Mouse (Mus musculus) lung, embryonic 14.5 days (tissue): ENCODE measurements at regions not wholly inside any gene's neighbourhood (a gene's known extent, or its start where the extent isn't known, plus 50 kb on each side); places are given as distances from the start of the nearest gene placed in this dataset.
A peak's percentile ranks its signal among the peaks of the same experiment; 100 is the strongest.

Experiments used
- ATAC-seq: fragments of 200-750 bp; cut with Nextera tagmentation; 2 replicates; pipeline ENCODE4 v1.8.0; 2017; ENCODE audit warnings: mild to moderate bottlenecking, moderate TSS enrichment, moderate library complexity; ENCODE audit not compliant: insufficient read depth
- DNase-seq: peaks from one replicate; pipeline ENCODE4 v3.0.0-alpha.2; 2015
- H3K27ac ChIP-seq: fragments of 300-500 bp; sonication (generic); 2 replicates; pipeline ENCODE4 v1.5.1; 2014; ENCODE audit warnings: low read depth, mild to moderate bottlenecking, moderate library complexity
- H3K27me3 ChIP-seq: fragments of 300-500 bp; sonication (generic); 2 replicates; pipeline ENCODE4 v1.6.1; 2014; ENCODE audit warnings: low read length, control low read depth; ENCODE audit not compliant: insufficient read depth
- H3K36me3 ChIP-seq: fragments of 300-500 bp; sonication (generic); 2 replicates; pipeline ENCODE4 v1.6.1; 2014; ENCODE audit warnings: control low read depth; ENCODE audit not compliant: insufficient read depth
- H3K4me1 ChIP-seq: fragments of 300-500 bp; sonication (generic); 2 replicates; pipeline ENCODE4 v1.6.1; 2014; ENCODE audit warnings: antibody characterized with exemption, control low read depth; ENCODE audit not compliant: insufficient read depth
- H3K4me2 ChIP-seq: fragments of 300-500 bp; sonication (generic); 2 replicates; pipeline ENCODE4 v1.6.1; 2014; ENCODE audit warnings: mild to moderate bottlenecking
- H3K4me3 ChIP-seq: fragments of 300-500 bp; sonication (generic); 2 replicates; pipeline ENCODE4 v1.5.1; 2014; ENCODE audit warnings: low read depth, low read length
- H3K9ac ChIP-seq: fragments of 300-500 bp; sonication (generic); 2 replicates; pipeline ENCODE4 v1.6.1; 2014
- H3K9me3 ChIP-seq: fragments of 300-500 bp; sonication (generic); 2 replicates; pipeline ENCODE4 v1.6.1; 2016; ENCODE audit warnings: low read depth, low read length, control low read depth
- CTCF ChIP-seq: IDR thresholded peaks from 2 replicates; pipeline ENCODE4 v1.5.1; 2016; ENCODE audit warnings: antibody characterized with exemption, low read depth
- WGBS: fragments of 180-500 bp; shearing (Covaris S2); extraction: QIAGEN DNeasy Blood & Tissue Kit; methylation state at CpG from one replicate; pipeline ENCODE4 v1.1.7; 2014; 5-methylcytosine and 5-hydroxymethylcytosine counted together

DNA sequence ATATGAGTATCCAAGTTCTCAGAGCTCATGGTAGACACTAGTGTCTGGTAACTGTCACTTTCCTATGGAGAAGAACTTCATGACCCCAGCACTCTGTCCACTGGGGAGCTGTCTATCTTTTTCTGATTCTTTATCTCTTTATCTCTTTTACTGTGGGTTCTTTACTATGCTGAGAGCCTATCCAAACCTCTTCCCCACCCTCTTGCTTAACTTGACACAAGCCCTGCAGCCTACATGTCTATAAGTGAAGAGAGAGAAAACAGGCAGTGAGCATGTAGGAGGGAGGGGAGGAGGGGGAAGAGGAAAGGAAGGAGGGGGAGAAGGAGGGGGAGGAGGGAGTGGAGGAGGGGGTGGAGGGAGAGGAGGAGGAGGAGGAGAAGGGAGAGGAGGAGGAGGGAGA is 122.6 kb upstream of the Lhx8 start:
- Histone ChIP-seq H3K9me3 (peaks cover 3% of the 10 kb centered on the region; the same call in 1 of the 2 replicates), H3K36me3 (no peaks in the 10 kb centered on the region), H3K27me3 (no peaks in the 10 kb centered on the region), H3K4me2 (no peak overlapping the region), H3K4me1 (no peaks in the 10 kb centered on the region; the same call in 1 of the 2 replicates), H3K4me3 (no peak overlapping the region), H3K9ac (no peak overlapping the region), H3K27ac (0 out of 2 replicates have a peak overlapping the region, but pooled peaks have one; percentile 46)
- ATAC-seq (peak; percentile 74), DNase-seq (peak; percentile 11)
- TF ChIP-seq CTCF, result no peak

DNA sequence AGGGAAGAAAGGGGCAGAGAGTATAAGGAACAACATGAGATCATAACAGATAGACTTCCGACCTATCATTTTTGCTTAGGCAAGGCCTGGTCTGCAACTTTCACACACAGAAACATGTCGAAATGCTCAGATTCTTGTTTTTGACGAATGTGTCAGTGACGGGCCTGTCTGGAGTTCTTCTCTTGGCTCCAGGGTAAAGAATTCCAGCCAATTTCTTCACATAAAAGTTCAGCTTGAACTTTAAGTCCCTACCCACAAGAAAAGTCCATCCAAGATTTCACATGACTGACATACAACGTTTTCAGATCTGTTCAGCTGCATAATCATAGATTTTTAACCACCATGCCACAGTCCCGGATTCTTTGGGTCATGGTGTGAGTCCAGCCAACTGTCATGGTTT is 122.1 kb upstream of the Lhx8 start:
- H3K4me3 ChIP-seq, result no peak overlapping the region
- ATAC-seq (peak; percentile 80), DNase-seq (peak; percentile 86)
- H3K27me3 ChIP-seq, result no peaks in the 10 kb centered on the region
- H3K9ac ChIP-seq, result no peak overlapping the region
- WGBS, result 37% methylated on average over 6 of the region's 6 CpGs
- no peaks in the 10 kb centered on the region; the same call in 1 of the 2 replicates for H3K4me1 ChIP-seq
- no peak overlapping the region for H3K4me2 ChIP-seq
- no peaks in the 10 kb centered on the region for H3K36me3 ChIP-seq
- no peak for TF ChIP-seq CTCF
- H3K9me3 ChIP-seq, result peaks cover 3% of the 10 kb centered on the region; the same call in 1 of the 2 replicates
- no peak overlapping the region for H3K27ac ChIP-seq

GRCm38 (mm10) chr3:154451169-154451568 is 120.7 kb upstream of the Lhx8 start:
- 44% methylated on average over 7 of the region's 7 CpGs for WGBS

GRCm38 (mm10) chr3:154443351-154444075 is 113.1 kb upstream of the Lhx8 start:
- TF ChIP-seq CTCF, result no peak
- Histone ChIP-seq H3K27ac (no peak overlapping the region), H3K4me1 (no peaks in the 10 kb centered on the region), H3K4me3 (no peak overlapping the region), H3K4me2 (no peak overlapping the region), H3K36me3 (no peaks in the 10 kb centered on the region), H3K27me3 (no peaks in the 10 kb centered on the region), H3K9ac (no peak overlapping the region), H3K9me3 (no peaks in the 10 kb centered on the region; the same call in 1 of the 2 replicates)
- DNase-seq (no peak), ATAC-seq (no peak)
- 75% methylated on average over 10 of the region's 10 CpGs for WGBS

More at GRCm38 (mm10) chr3:154451169-154451568, 120.7 kb upstream of the Lhx8 start:
- Histone ChIP-seq H3K27me3 (no peaks in the 10 kb centered on the region), H3K9ac (no peak overlapping the region), H3K36me3 (no peaks in the 10 kb centered on the region), H3K4me2 (no peak overlapping the region), H3K9me3 (peaks cover 3% of the 10 kb centered on the region; the same call in 1 of the 2 replicates), H3K4me1 (no peaks in the 10 kb centered on the region; the same call in 1 of the 2 replicates), H3K27ac (no peak overlapping the region), H3K4me3 (no peak overlapping the region)
- DNase-seq (peak; percentile 44), ATAC-seq (no peak)
- no peak for TF ChIP-seq CTCF

DNA sequence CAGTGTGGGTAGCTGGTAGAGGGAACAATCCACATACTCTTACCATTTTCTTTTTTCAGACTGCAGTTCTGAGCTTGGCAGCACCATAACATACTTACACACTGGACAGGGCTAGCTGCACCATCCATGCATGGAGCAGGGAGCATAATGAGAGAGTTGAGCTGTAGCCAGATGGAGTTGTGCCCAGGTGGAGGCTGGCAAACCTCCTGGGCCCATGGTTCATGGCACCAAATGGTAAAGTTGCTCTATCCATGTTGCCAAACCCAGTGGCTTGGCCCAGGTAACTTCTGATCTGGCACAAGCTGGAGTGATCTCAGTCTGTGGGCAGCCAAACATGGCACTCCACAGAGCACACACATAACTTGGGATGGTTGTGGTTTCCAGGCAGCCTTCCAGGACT is 111.0 kb upstream of the Lhx8 start:
- Histone ChIP-seq H3K4me2 (no peak overlapping the region), H3K27ac (no peak overlapping the region), H3K27me3 (no peaks in the 10 kb centered on the region), H3K4me1 (no peaks in the 10 kb centered on the region), H3K9ac (no peak overlapping the region), H3K9me3 (peaks cover 6% of the 10 kb centered on the region; the same call in 1 of the 2 replicates), H3K4me3 (no peak overlapping the region), H3K36me3 (no peaks in the 10 kb centered on the region)
- ATAC-seq, result no peak
- TF ChIP-seq CTCF, result no peak
- no peak for DNase-seq

GRCm38 (mm10) chr3:154440899-154441298 is 110.4 kb upstream of the Lhx8 start:
- no peak for TF ChIP-seq CTCF
- Histone ChIP-seq H3K36me3 (no peaks in the 10 kb centered on the region), H3K9me3 (peaks cover 6% of the 10 kb centered on the region; the same call in 1 of the 2 replicates), H3K4me3 (no peak overlapping the region), H3K4me1 (no peaks in the 10 kb centered on the region), H3K27me3 (no peaks in the 10 kb centered on the region), H3K27ac (no peak overlapping the region), H3K4me2 (no peak overlapping the region), H3K9ac (no peak overlapping the region)
- no peak for ATAC-seq
- no peak for DNase-seq
- WGBS, result 68% methylated on average over 2 of the region's 2 CpGs

DNA sequence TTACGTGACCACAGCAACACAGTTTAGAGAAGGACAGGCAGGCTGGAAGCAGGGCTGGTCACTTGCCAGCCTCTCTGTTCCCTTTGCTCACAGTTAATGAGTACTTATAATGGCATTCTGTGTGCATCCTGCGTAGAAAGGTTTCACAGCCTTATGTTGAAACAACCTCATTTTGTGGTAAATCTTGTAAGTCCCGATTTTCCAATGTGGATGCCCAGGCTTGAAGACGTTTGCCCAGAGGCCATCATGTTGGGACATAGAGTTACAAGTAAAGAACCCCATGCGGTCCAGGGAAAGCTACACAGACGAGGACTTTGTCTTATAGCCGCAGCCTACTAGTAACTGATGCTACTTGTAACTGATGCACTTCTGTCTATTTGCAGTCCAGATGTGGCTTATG is 100.4 kb upstream of the Lhx8 start:
- Histone ChIP-seq H3K4me2 (no peak overlapping the region), H3K27me3 (no peaks in the 10 kb centered on the region), H3K9ac (no peak overlapping the region), H3K36me3 (no peaks in the 10 kb centered on the region), H3K9me3 (no peaks in the 10 kb centered on the region), H3K4me1 (no peaks in the 10 kb centered on the region), H3K4me3 (no peak overlapping the region), H3K27ac (no peak overlapping the region)
- ATAC-seq (no peak), DNase-seq (no peak)
- 84% methylated on average over 7 of the region's 7 CpGs for WGBS
- no peak for TF ChIP-seq CTCF
